Mouse (Mus musculus) megakaryocyte, embryonic 14.5 days (primary cell): ENCODE measurements around the gene Gm45234. TPM values are rescaled to one million over a fixed set of nuclear protein-coding genes. Genes with fewer than 3 reads are reported as not detected.
A peak's percentile ranks its signal among the peaks of the same experiment; 100 is the strongest.

Experiments
- H3K27me3 ChIP-seq: replicated peaks from 2 replicates; pipeline ENCODE3; 2012; ENCODE audit warnings: inconsistent platforms
- H3K36me3 ChIP-seq: replicated peaks from 2 replicates; pipeline ENCODE3; 2012; ENCODE audit warnings: low read length, inconsistent platforms, mixed read lengths
- H3K4me1 ChIP-seq: 2 replicates; pipeline ENCODE4 v1.6.1; 2012; ENCODE audit warnings: inconsistent platforms
- H3K4me3 ChIP-seq: replicated peaks from 2 replicates; pipeline ENCODE3; 2012; ENCODE audit warnings: moderate library complexity, mild to moderate bottlenecking, inconsistent platforms
- H3K9me3 ChIP-seq: 2 replicates; pipeline ENCODE4 v1.6.1; 2012; ENCODE audit warnings: inconsistent platforms
- FLI1 ChIP-seq: IDR thresholded peaks from 2 replicates; pipeline ENCODE4 v1.6.1; 2012; ENCODE audit warnings: low read length, inconsistent platforms, mixed read lengths
- GATA1 ChIP-seq: IDR thresholded peaks from 3 replicates; pipeline ENCODE4 v1.6.1; 2012; ENCODE audit warnings: mixed read lengths, low read length, inconsistent platforms, borderline replicate concordance
- polyA plus RNA-seq: library from polyadenylated mRNA; stranded (reverse); fragments of >175 nt; gene quantifications from 2 replicates; pipeline ENCODE4 v1.2.3, GENCODE M21; 2012; ENCODE audit warnings: low replicate concordance; ENCODE audit not compliant: insufficient read depth

The Gm45234 gene
- polyA plus RNA-seq, 1 experiment = not detected

DNA sequence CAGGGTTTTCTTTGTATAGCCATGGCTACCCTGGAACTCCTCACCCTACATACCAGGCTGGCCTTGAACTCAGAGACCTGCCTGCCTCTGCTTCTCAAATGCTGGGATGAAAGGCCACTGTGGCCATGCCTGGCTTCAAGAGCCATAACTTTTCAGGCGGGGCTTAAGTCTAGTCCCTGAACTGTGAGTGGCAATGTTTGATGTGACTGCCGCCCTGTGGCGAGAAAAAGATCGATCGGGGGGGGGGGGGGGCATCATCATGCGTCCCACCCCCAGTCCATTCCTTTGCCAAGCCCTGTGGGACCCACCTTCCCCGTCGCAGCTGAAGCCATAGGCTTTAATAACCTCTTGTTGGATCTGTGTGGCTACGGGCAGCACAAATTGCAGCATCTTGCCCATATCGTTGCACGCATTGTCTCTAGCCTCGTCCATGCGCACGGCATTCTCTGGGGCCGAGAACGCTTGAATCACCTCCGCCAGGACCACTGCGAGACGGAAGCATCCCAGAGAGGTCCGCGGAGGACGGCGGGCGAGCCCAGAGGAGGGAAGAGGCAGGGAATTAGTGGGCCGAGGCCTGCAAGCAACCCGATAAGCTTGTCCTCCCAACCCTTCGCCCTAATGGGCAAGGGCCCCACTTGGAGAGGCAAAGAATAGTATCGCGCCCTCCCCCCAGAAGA is 15.5 kb downstream of the Gm45234 start:
- peak overlapping the region; percentile 97 for H3K4me3 ChIP-seq
- H3K4me1 ChIP-seq = peaks cover 73% of the 10 kb centered on the region
- no peaks in the 10 kb centered on the region for H3K27me3 ChIP-seq
- H3K36me3 ChIP-seq = peaks cover 36% of the 10 kb centered on the region
- H3K9me3 ChIP-seq = no peaks in the 10 kb centered on the region
- TF ChIP-seq GATA1 = no peak
- TF ChIP-seq FLI1 = no peak

DNA sequence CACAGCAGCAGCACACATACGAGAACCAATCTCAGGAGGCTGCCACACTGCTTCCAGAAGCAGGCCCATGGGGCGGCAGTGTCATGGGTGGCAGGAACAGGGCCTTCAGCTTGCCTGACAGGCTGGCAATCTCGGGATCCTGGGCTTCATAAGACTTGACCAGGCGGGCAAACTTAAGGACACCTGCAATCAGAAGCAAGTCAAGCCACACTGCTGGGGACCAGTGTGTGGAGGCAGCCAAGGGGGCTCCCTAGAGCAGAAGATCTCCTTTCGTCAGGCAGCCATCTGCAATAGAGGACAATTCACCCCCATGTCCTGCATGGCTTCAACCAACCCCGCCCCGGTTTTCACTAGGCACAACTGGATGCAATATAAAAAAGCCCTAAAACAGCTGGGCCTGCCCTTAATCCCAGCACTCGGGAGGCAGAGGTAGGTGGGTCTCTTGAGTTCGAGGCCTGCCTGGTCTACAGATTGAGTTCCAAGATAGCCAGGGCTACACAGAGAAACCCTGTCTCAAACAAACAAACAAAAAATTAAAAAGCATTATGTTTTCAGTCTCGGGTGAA is 16.5 kb downstream of the Gm45234 start:
- Histone ChIP-seq H3K27me3 (no peaks in the 10 kb centered on the region), H3K36me3 (peaks cover 30% of the 10 kb centered on the region), H3K9me3 (no peaks in the 10 kb centered on the region), H3K4me1 (peaks cover 67% of the 10 kb centered on the region), H3K4me3 (peak overlapping the region; percentile 42)
- TF ChIP-seq GATA1 (no peak), FLI1 (no peak)

DNA sequence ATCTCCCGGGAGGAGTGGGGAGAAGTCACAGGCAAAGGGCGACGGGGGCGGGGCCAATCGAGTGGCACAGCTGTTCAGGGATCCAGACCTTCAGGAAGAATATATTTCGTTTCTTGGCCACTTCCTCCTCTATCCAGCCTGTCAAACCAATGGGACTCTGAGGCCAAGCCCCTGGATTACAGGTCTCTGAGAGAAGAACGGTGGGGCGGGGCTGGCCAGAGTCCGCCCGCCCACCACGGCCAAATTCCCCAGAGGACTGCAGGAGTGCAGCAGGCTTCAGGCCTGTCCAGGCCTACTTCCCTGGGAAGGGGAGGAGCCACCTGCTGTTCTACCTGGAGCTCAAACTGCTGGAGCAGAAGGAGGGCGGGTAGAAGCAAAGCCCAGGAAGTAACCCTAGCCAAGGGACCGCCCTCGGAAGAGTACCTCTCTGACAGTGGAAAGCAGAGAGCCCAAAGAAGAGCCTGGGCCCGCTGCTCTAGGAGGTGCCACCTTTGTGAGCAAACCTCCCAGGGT is 17.3 kb downstream of the Gm45234 start, which contains the start of gene Ptpn6:
Gene Ptpn6, minus strand, starts transcription at position 204 of the 513 bp plus-strand sequence.
- H3K36me3 ChIP-seq = peaks cover 27% of the 10 kb centered on the region
- H3K4me1 ChIP-seq = peaks cover 71% of the 10 kb centered on the region
- no peaks in the 10 kb centered on the region for H3K27me3 ChIP-seq
- H3K9me3 ChIP-seq = no peaks in the 10 kb centered on the region
- H3K4me3 ChIP-seq = peak within 1 kb of the TSS; percentile 42
- TF ChIP-seq GATA1 = no peak
- no peak for TF ChIP-seq FLI1

DNA sequence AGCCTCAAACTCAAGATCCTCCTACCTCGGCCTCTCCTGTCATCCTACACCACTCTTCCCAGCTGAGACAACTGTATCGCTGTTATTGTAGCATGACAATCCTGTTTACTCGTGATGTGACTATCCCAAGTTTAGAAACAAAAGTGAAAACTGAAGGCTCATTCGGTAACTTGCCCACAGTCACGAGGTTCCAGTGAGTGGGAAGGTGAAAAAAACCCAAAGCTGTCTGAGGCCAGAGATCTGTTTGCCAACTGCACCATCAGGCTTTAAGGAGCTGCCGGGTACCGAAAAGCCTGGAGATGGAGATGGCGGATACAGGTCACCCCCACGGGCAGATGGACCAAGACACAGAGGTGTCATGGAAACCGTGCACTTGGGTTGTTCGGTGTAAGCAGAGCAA is 18.8 kb downstream of the Gm45234 start:
- Histone ChIP-seq H3K4me3 (no peak overlapping the region), H3K4me1 (peaks cover 73% of the 10 kb centered on the region), H3K36me3 (peaks cover 17% of the 10 kb centered on the region), H3K9me3 (no peaks in the 10 kb centered on the region), H3K27me3 (no peaks in the 10 kb centered on the region)
- no peak for TF ChIP-seq GATA1
- no peak for TF ChIP-seq FLI1

DNA sequence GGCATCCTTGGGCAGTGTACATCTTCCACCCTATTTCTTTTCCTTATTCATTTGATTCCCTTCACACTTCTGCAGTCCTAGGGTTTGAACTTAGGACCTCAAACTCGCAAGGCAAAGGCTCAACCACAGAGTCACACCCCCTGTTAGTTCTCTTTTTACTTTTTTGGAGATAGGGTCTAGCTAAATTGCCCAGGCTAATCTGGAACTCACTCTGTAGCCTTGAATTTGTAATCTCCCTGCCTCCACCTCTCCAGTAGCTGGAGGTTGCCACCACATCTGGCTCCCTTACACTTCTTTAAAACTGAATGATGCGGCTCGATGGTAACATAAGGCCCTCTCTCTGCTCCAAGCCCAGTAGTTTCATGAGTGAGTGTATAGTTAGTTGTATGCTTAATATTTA is 21.4 kb downstream of the Gm45234 start:
- peaks cover 33% of the 10 kb centered on the region for H3K36me3 ChIP-seq
- H3K4me1 ChIP-seq = peaks cover 81% of the 10 kb centered on the region
- no peaks in the 10 kb centered on the region for H3K9me3 ChIP-seq
- no peak overlapping the region for H3K4me3 ChIP-seq
- TF ChIP-seq GATA1 (no peak), FLI1 (no peak)
- no peaks in the 10 kb centered on the region for H3K27me3 ChIP-seq

DNA sequence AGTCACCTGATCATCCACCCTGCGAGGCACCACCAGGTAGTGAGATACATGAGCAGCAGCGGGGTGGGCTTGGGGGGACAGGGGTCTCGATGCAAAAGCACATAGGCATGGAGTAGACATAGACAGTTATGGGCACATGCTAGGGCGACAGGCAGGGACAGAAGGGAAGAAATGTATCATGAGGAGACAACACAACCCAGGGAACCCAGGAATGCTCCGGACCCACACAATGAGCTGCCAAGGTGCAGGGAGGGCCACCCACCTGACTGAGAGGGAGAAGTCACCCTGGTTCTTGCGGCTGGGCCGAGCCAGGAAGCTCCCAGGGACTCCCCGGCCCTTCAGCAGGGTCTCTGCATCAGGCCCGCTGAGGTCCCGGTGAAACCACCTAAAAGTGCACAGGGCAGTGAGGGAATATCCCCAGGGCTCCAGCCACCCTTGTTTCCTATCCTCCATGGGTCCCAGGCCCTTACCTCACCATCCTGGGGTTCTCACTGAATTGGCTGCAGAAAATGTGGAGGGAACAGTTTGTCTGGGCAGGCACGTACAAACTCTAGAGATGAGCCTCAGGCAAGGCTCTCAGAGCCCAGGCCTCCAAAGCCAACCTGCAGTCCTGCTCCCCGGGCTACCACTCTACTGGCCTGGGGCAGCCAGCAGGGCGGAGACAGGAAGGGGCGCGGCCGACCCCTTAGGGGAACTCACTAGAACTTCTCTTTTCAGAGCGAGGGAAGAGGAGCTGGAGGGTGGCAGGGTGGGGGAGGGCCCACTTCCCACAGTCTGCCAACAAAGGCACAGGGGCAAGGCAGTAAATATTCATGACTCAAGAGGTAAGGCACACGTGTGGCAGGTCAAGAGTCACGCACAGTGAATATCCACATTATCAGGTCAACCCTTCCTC is 23.1 kb downstream of the Gm45234 start:
- Histone ChIP-seq H3K4me3 (peak overlapping the region; percentile 90), H3K9me3 (no peaks in the 10 kb centered on the region), H3K27me3 (no peaks in the 10 kb centered on the region), H3K4me1 (peaks cover 81% of the 10 kb centered on the region), H3K36me3 (peaks cover 35% of the 10 kb centered on the region)
- TF ChIP-seq GATA1 = no peak

DNA sequence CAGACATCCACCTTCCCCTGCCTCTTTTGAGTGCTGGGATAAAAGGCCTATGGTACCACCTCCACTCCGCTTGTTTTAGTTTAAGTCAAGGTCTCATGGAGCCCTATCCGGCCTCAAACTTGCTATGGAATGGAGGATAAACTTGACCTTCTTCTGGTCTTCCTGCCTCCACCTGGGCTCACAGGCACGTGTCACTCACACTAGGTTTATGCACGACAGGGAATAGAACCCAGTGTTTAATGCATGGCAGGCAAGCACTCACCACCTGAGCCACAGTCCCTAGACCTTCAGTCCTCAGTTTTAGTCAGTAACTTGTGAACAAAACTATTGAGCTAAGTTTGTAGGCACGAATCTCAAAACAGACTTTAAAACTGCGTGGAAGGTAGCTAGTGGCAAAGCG is 24.8 kb downstream of the Gm45234 start:
- H3K9me3 ChIP-seq = no peaks in the 10 kb centered on the region
- peaks cover 47% of the 10 kb centered on the region for H3K36me3 ChIP-seq
- TF ChIP-seq GATA1 = no peak
- no peak for TF ChIP-seq FLI1
- H3K27me3 ChIP-seq = no peaks in the 10 kb centered on the region
- H3K4me3 ChIP-seq = peak overlapping the region; percentile 90
- H3K4me1 ChIP-seq = peaks cover 77% of the 10 kb centered on the region

DNA sequence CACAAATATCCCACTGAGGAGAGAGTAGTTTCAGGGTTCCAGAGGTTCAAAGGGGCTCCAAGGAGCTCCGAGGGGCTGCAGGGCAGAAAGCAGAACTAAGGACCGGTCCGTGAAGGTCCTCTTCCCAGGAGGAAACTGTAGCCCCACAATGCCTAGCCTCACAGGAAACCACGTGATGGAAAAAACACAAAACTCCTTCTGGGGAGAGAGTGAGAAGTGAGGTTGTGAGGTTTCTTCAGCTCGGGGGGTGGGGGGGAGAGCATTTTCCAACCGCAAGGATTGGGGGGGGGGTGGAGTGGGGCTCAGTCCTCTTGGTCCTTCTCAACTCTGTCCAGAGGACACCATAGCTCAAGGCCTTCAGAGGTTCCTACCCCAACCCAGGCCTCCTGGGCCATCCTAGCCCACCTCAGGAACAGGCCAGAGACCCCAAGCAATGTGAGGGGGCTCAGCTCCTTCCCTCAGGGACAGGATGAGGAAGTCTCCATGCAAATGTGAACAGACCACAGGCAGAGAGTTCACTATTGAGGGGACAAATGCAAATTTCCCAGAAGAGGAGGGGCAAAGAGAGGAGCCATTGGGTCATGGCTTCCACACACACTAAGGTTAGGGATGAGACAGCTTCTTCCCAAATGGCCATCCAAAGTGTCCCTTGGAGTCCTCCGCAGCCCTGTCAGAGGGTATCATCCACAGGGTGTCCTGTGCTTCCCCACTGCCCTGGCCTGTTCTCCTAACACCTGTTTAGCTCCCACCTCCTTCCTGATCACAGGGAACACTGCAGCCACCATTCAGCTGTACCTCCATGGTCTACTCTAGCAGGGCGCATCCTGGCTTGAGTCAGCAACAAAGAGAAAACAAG is 25.7 kb downstream of the Gm45234 start:
- no peak for TF ChIP-seq GATA1
- TF ChIP-seq FLI1 = no peak
- Histone ChIP-seq H3K4me1 (peaks cover 87% of the 10 kb centered on the region), H3K9me3 (no peaks in the 10 kb centered on the region), H3K27me3 (no peaks in the 10 kb centered on the region), H3K36me3 (peaks cover 56% of the 10 kb centered on the region), H3K4me3 (peak overlapping the region; percentile 86)

DNA sequence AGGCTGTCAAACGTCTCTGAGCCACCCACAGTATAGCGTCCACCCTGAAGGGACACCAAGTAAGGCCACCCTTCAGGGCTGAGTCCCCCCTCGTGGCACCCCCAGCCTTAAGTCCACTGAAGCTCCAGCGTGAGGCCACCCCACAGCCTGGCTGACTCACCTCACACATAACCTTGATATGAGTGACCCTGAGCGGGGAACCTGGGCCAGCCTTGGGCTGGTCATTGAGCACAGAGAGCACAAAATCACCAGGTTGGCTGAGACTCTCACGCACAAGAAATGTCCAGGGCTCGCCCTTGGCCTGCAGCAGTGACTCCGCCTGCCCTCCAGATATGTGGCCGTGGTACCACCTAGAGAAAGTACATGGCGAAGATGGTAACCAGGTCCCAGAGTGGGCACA is 27.2 kb downstream of the Gm45234 start:
- Histone ChIP-seq H3K4me1 (peaks cover 90% of the 10 kb centered on the region), H3K27me3 (no peaks in the 10 kb centered on the region), H3K36me3 (peaks cover 70% of the 10 kb centered on the region), H3K4me3 (no peak overlapping the region), H3K9me3 (no peaks in the 10 kb centered on the region)
- TF ChIP-seq FLI1 (no peak), GATA1 (no peak)
